Mouse (Mus musculus) embryo, embryonic 11 days (tissue): Measurements from ENCODE around the gene Slc37a3.
A peak's percentile ranks its signal among the peaks of the same experiment; 100 is the strongest.

Source experiments
- DNase-seq: peaks from one replicate; pipeline ENCODE4 v3.0.0-alpha.2; 2015

The Slc37a3 gene

GRCm38 (mm10) chr6:39317854-39318630 lies 59.4 kb downstream of the Slc37a3 start:
- no peak for DNase-seq

- DNase-seq: no peak
Observed at GRCm38 (mm10) chr6:39316089-39316488, 61.4 kb downstream of the Slc37a3 start.

GRCm38 (mm10) chr6:39314461-39314860 lies 63.0 kb downstream of the Slc37a3 start:
- DNase-seq: no peak

- no peak for DNase-seq
Observed at GRCm38 (mm10) chr6:39311786-39312185, 65.7 kb downstream of the Slc37a3 start.

GRCm38 (mm10) chr6:39304371-39304874 lies 73.1 kb downstream of the Slc37a3 start:
- DNase-seq: peak; percentile 72

GRCm38 (mm10) chr6:39301484-39301883 lies 76.0 kb downstream of the Slc37a3 start:
- DNase-seq: no peak

GRCm38 (mm10) chr6:39297079-39297478 lies 80.4 kb downstream of the Slc37a3 start:
- DNase-seq: no peak

GRCm38 (mm10) chr6:39296474-39296873 lies 81.0 kb downstream of the Slc37a3 start:
- peak; percentile 23 for DNase-seq

GRCm38 (mm10) chr6:39295727-39296411 lies 81.6 kb downstream of the Slc37a3 start:
- DNase-seq: peak; percentile 41

GRCm38 (mm10) chr6:39289721-39290120 lies 87.8 kb downstream of the Slc37a3 start:
- no peak for DNase-seq

GRCm38 (mm10) chr6:39287782-39288181 lies 89.7 kb downstream of the Slc37a3 start:
- no peak for DNase-seq

- DNase-seq: peak; percentile 27
Observed at GRCm38 (mm10) chr6:39286732-39287083, 90.8 kb downstream of the Slc37a3 start.

GRCm38 (mm10) chr6:39286053-39286731 lies 91.3 kb downstream of the Slc37a3 start:
- DNase-seq: peak; percentile 66

GRCm38 (mm10) chr6:39284836-39285235 lies 92.6 kb downstream of the Slc37a3 start:
- no peak for DNase-seq
